Mouse (Mus musculus) myocyte (in vitro differentiated cells): Measurements from ENCODE around the gene Srsf2.

ENCODE experiments used
- CEBPB ChIP-seq: IDR thresholded peaks from 2 replicates; pipeline ENCODE4 v1.6.1; 2011; ENCODE audit warnings: mild to moderate bottlenecking, moderate library complexity; ENCODE audit not compliant: poor library complexity, insufficient read depth, severe bottlenecking
- E2F4 ChIP-seq: IDR thresholded peaks from one replicate; pipeline ENCODE4 v1.6.1; 2011; ENCODE audit warnings: mild to moderate bottlenecking, control low read depth, moderate library complexity; ENCODE audit not compliant: insufficient read depth
- MAX ChIP-seq: IDR thresholded peaks from one replicate; pipeline ENCODE4 v1.6.1; 2011; ENCODE audit warnings: low read depth, mild to moderate bottlenecking, control low read depth
- MYOD1 ChIP-seq, 3 experiments: IDR thresholded peaks; one replicate each; pipeline ENCODE4 v1.6.1; 2011; ENCODE audit warnings: control low read depth in 2 of 3, low read depth in 2 of 3, mild to moderate bottlenecking in 2 of 3, moderate library complexity in 1 of 3; ENCODE audit not compliant: insufficient read length in 2 of 3, control insufficient read depth in 1 of 3
- MYOG ChIP-seq, 3 experiments: IDR thresholded peaks; one replicate each; pipeline ENCODE4 v1.6.1; 2011; ENCODE audit warnings: control low read depth in 2 of 3, low read depth in 2 of 3, mild to moderate bottlenecking in 2 of 3; ENCODE audit not compliant: insufficient read length in 2 of 3, control insufficient read depth in 1 of 3, insufficient read depth in 1 of 3
- POLR2A ChIP-seq: IDR thresholded peaks from one replicate; pipeline ENCODE4 v1.6.1; 2011; ENCODE audit warnings: low read depth, mild to moderate bottlenecking, control low read depth, moderate library complexity; ENCODE audit not compliant: insufficient read length
- POLR2AphosphoS2 ChIP-seq: IDR thresholded peaks from one replicate; pipeline ENCODE4 v1.6.1; 2011; ENCODE audit warnings: low read depth, control low read depth; ENCODE audit not compliant: insufficient read length
- REST ChIP-seq: IDR thresholded peaks from one replicate; pipeline ENCODE4 v1.6.1; 2011; ENCODE audit warnings: mild to moderate bottlenecking, control low read depth, moderate library complexity; ENCODE audit not compliant: insufficient read depth, insufficient read length
- SRF ChIP-seq: IDR thresholded peaks from one replicate; pipeline ENCODE4 v1.6.1; 2011; ENCODE audit warnings: low read depth; ENCODE audit not compliant: control insufficient read depth, insufficient read length
- TCF12 ChIP-seq: IDR thresholded peaks from one replicate; pipeline ENCODE4 v1.6.1; 2011; ENCODE audit warnings: mild to moderate bottlenecking, control low read depth; ENCODE audit not compliant: poor library complexity, insufficient read depth, severe bottlenecking
- TCF3 ChIP-seq: IDR thresholded peaks from one replicate; pipeline ENCODE4 v1.6.1; 2011; ENCODE audit warnings: low read depth, control low read depth; ENCODE audit not compliant: insufficient read length
- USF1 ChIP-seq: IDR thresholded peaks from one replicate; pipeline ENCODE4 v1.6.1; 2011; ENCODE audit warnings: low read depth, mild to moderate bottlenecking, control low read depth, moderate library complexity

DNA sequence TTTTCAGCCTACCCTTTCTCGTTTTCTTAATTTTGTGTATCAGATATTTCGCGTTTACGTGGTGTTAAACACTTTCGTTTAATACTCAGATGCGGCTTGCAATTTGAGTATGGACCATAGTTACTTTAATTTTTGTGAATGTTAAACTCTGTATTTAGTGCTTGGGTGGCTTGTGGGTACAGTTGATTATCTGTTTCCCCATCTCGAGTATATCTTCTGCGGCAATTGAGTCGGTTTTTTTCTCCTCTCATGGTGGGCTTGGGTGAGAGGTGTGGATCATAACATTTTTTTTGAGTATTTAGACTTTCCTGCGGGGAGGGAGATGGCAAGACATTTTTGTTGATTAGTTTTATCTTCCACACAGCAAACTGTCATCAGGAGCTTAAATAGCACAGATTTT lies 1.4 kb upstream of the Srsf2 start:
- TF ChIP-seq MAX (no peak), USF1 (no peak), POLR2A (no peak), E2F4 (no peak), MYOD1 (IDR thresholded peaks at IDR 0.05; ENCODE audit: control insufficient read depth in 1 of 3, insufficient read length in 2 of 3, low read depth in 2 of 3) (no peak), POLR2AphosphoS2 (no peak), CEBPB (no peak), MYOG (IDR thresholded peaks at IDR 0.05; ENCODE audit: control insufficient read depth in 1 of 3, insufficient read depth in 1 of 3, insufficient read length in 2 of 3, low read depth in 2 of 3) (no peak), TCF12 (no peak), REST (no peak), SRF (no peak), TCF3 (no peak)
